Mouse (Mus musculus) thymus, adult 2 months (tissue): Measurements from ENCODE around the gene Blmh.

Experiments
- CTCF ChIP-seq: fragments of 200-500 bp; IDR thresholded peaks from 2 replicates; pipeline ENCODE4 v1.5.1; 2012; ENCODE audit warnings: mild to moderate bottlenecking, control low read depth, low read length, moderate library complexity, borderline replicate concordance; ENCODE audit not compliant: control insufficient read depth, poor library complexity, insufficient read depth; ENCODE audit errors: extremely low read depth
- POLR2A ChIP-seq: fragments of 200-500 bp; IDR thresholded peaks from 2 replicates; pipeline ENCODE4 v1.6.1; 2012; ENCODE audit warnings: mild to moderate bottlenecking, low read length, control low read depth, moderate library complexity; ENCODE audit not compliant: control insufficient read depth, poor library complexity, insufficient read depth; ENCODE audit errors: extremely low read depth

DNA sequence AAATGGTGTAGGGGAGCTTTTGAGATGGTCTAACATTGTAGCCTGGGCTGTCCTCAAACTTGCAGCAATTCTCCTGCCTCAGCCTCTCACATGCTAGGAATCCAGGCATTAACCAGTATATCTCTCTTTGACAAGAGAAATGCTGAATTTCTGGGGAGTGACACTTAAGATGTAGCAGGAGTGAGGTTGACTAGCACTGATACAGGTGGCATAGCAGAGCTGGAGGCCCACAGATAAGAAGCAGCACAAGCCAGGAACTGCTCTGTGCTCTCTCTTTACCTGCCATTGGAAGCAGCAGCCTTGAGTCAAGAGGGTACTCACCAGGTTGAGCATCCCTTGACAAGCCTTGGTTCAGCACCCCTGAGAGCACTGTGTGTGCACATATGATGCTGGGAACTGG lies 59.6 kb downstream of the Blmh start:
- no peak for TF ChIP-seq CTCF
- TF ChIP-seq POLR2A = no peak
